Mouse (Mus musculus): ENCODE results near the gene Trim2. TPM values are rescaled to one million over a fixed set of nuclear protein-coding genes. Genes with fewer than 3 reads are reported as not detected.
A peak's percentile ranks its signal among the peaks of the same experiment; 100 is the strongest.

Trim2 gene
- polyA plus RNA-seq, 2 experiments, result 17.4 to 28.1 TPM

DNA sequence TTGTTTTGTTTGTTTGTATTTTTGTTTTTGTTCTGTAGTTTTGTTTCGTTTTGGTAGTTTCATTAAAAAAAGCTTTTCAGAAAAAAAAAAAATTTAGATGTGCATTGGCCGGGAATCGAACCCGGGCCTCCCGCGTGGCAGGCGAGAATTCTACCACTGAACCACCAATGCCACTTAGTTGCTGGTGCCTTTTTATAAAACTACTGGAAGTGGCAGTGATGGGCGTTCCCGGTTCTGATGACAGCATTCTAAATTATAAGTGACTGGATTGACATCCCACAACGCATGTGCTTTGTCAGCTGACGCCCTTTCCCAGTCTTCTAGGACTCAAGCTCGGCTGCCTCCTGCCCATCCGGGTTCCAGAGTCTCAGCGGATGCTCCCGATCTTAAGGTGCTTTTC, 77.8 kb downstream of the Trim2 start:
- peak overlapping the region; percentile 42 for H3K4me3 ChIP-seq (replicated peaks; ENCODE audit: low read length)
- DNase-seq (ENCODE audit: low spot score) (peak; percentile 35), ATAC-seq (ENCODE audit: low FRiP score, low read depth) (no peak)
- H3K27ac ChIP-seq (replicated peaks; ENCODE audit: low read depth, low read length), result no peak overlapping the region
- no peak for TF ChIP-seq POLR2A (IDR thresholded peaks at IDR 0.05; ENCODE audit: borderline replicate concordance, extremely low read depth, insufficient read depth, insufficient read length)
- no peaks in the 10 kb centered on the region for H3K9me3 ChIP-seq (ENCODE audit: control insufficient read depth, low read length)
- H3K9ac ChIP-seq (ENCODE audit: low read depth, low read length, severe bottlenecking), result no peak overlapping the region
- peak overlapping the region; percentile 82 for H3K4me2 ChIP-seq (replicated peaks; ENCODE audit: low read depth, low read length, severe bottlenecking)
- 11% methylated on average over 15 of the region's 15 CpGs for WGBS
- no peaks in the 10 kb centered on the region for H3K27me3 ChIP-seq (ENCODE audit: control insufficient read depth, insufficient read depth, low read length)
- no peaks in the 10 kb centered on the region for H3K4me1 ChIP-seq (ENCODE audit: control insufficient read depth, insufficient read depth, low read length)
- no peaks in the 10 kb centered on the region for H3K36me3 ChIP-seq (ENCODE audit: control insufficient read depth, insufficient read depth, low read length)

DNA sequence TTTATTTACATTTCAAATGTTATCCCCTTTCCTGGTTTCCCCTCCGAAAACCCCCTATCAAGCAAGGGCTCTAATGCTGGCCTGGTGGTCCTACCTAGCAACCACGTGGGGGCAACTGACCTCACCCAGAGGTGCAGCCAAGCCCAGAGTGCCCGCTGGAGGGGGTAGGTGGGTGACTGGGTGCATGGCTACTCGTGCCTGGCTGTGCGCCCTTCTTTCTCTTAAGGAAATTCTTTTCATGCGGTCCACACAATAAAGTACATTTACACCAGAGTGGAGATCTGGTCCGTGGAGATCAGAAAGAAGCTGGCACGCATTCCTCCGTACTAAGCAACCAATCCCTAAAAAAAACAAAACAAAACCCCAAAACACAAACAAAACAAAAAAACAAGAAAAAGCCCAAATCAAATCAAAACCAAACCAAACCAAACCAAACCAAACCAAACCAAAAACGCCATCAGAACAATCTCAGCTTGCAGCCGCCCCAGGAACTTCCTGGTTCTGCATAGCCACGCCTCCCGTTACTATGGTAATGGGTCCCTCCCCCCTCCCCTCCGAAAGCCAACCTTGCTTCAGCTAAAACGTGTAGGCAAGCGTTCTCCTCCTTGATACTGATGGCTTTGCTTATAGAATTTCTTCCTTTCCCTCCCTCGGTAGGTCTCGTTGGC, 78.3 kb downstream of the Trim2 start:
- Histone ChIP-seq H3K4me2 (replicated peaks; ENCODE audit: low read depth, low read length, severe bottlenecking) (peak overlapping the region; percentile 82), H3K4me3 (replicated peaks; ENCODE audit: low read length) (peak overlapping the region; percentile 42), H3K36me3 (ENCODE audit: control insufficient read depth, insufficient read depth, low read length) (no peaks in the 10 kb centered on the region), H3K9ac (ENCODE audit: low read depth, low read length, severe bottlenecking) (peak overlapping the region; percentile 49), H3K27me3 (ENCODE audit: control insufficient read depth, insufficient read depth, low read length) (no peaks in the 10 kb centered on the region), H3K9me3 (ENCODE audit: control insufficient read depth, low read length) (no peaks in the 10 kb centered on the region), H3K4me1 (ENCODE audit: control insufficient read depth, insufficient read depth, low read length) (no peaks in the 10 kb centered on the region), H3K27ac (replicated peaks; ENCODE audit: low read depth, low read length) (peak overlapping the region; percentile 75)
- WGBS, result 1% methylated on average over 18 of the region's 18 CpGs
- DNase-seq (ENCODE audit: low spot score) (peak; percentile 95), ATAC-seq (ENCODE audit: low FRiP score, low read depth) (peak; percentile 92)
- no peak for TF ChIP-seq POLR2A (IDR thresholded peaks at IDR 0.05; ENCODE audit: borderline replicate concordance, extremely low read depth, insufficient read depth, insufficient read length)

DNA sequence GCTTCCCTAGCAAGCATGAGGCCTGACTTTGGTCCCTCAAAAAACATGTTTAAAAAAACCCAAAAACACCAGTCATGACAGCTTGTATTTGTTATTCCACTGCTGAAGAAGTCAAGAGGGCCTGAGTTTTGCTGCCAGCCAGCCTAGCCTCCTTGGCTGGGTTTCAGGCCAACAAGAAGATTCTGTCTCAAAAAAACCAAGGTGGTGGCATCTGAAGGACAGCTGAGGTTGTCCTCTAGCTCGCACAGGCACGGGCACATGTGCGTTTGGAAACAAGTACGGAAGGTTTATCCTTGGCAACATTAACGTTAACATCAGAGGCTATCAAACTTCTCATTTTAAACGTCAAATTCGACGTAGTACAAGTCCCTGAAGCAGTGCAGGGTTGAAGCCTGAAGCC, 79.0 kb downstream of the Trim2 start:
- H3K36me3 ChIP-seq (ENCODE audit: control insufficient read depth, insufficient read depth, low read length), result no peaks in the 10 kb centered on the region
- DNase-seq (ENCODE audit: low spot score) (no peak), ATAC-seq (ENCODE audit: low FRiP score, low read depth) (no peak)
- H3K4me2 ChIP-seq (replicated peaks; ENCODE audit: low read depth, low read length, severe bottlenecking), result 0 out of 2 replicates have a peak overlapping the region, but pooled peaks have one; percentile 1
- H3K9me3 ChIP-seq (ENCODE audit: control insufficient read depth, low read length), result no peaks in the 10 kb centered on the region
- no peak overlapping the region for H3K9ac ChIP-seq (ENCODE audit: low read depth, low read length, severe bottlenecking)
- no peak overlapping the region for H3K4me3 ChIP-seq (replicated peaks; ENCODE audit: low read length)
- H3K27ac ChIP-seq (replicated peaks; ENCODE audit: low read depth, low read length), result no peak overlapping the region
- no peak for TF ChIP-seq POLR2A (IDR thresholded peaks at IDR 0.05; ENCODE audit: borderline replicate concordance, extremely low read depth, insufficient read depth, insufficient read length)
- H3K27me3 ChIP-seq (ENCODE audit: control insufficient read depth, insufficient read depth, low read length), result no peaks in the 10 kb centered on the region
- no peaks in the 10 kb centered on the region for H3K4me1 ChIP-seq (ENCODE audit: control insufficient read depth, insufficient read depth, low read length)
- 39% methylated on average over 8 of the region's 8 CpGs for WGBS

DNA sequence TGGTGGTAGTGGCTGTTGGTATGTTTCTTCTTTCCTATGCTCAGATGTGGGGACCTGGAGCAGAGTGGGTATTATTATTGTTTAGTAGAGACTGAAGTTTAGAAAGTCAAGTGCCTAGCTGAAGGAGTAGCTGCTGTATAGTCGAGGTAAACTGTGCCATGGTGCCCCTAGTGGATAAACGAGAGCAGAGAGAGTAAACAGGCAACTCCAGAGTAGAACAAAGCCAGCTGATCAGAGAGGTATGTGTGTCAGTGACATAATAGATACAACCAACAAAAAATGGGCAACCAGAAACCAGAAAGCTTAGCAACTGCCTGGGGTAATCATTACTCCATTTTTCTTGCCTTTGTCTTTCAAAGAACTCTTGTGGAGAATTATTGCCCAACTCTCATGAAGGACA, 81.7 kb downstream of the Trim2 start:
- H3K36me3 ChIP-seq (ENCODE audit: control insufficient read depth, insufficient read depth, low read length), result no peaks in the 10 kb centered on the region
- peaks cover under 1% of the 10 kb centered on the region; the same call in 1 of the 2 replicates for H3K4me1 ChIP-seq (ENCODE audit: control insufficient read depth, insufficient read depth, low read length)
- no peak for TF ChIP-seq POLR2A (IDR thresholded peaks at IDR 0.05; ENCODE audit: borderline replicate concordance, extremely low read depth, insufficient read depth, insufficient read length)
- DNase-seq (ENCODE audit: low spot score) (no peak), ATAC-seq (ENCODE audit: low FRiP score, low read depth) (no peak)
- H3K27ac ChIP-seq (replicated peaks; ENCODE audit: low read depth, low read length), result no peak overlapping the region
- 10% methylated on average over 2 of the region's 2 CpGs for WGBS
- no peak overlapping the region for H3K9ac ChIP-seq (ENCODE audit: low read depth, low read length, severe bottlenecking)
- no peak overlapping the region for H3K4me3 ChIP-seq (replicated peaks; ENCODE audit: low read length)
- no peaks in the 10 kb centered on the region for H3K9me3 ChIP-seq (ENCODE audit: control insufficient read depth, low read length)
- H3K27me3 ChIP-seq (ENCODE audit: control insufficient read depth, insufficient read depth, low read length), result no peaks in the 10 kb centered on the region
- H3K4me2 ChIP-seq (replicated peaks; ENCODE audit: low read depth, low read length, severe bottlenecking), result no peak overlapping the region

- DNase-seq (ENCODE audit: low spot score), result peak; percentile 61
- ATAC-seq (ENCODE audit: low FRiP score, low read depth), result peak; percentile 72; the same call in 1 of the 2 replicates
- Histone ChIP-seq H3K27me3 (ENCODE audit: control insufficient read depth, insufficient read depth, low read length) (no peaks in the 10 kb centered on the region), H3K9ac (ENCODE audit: low read depth, low read length, severe bottlenecking) (peak overlapping the region; percentile 47), H3K4me3 (replicated peaks; ENCODE audit: low read length) (peak overlapping the region; percentile 34), H3K9me3 (ENCODE audit: control insufficient read depth, low read length) (no peaks in the 10 kb centered on the region), H3K36me3 (ENCODE audit: control insufficient read depth, insufficient read depth, low read length) (no peaks in the 10 kb centered on the region), H3K4me1 (ENCODE audit: control insufficient read depth, insufficient read depth, low read length) (peaks cover 22% of the 10 kb centered on the region), H3K27ac (replicated peaks; ENCODE audit: low read depth, low read length) (no peak overlapping the region), H3K4me2 (replicated peaks; ENCODE audit: low read depth, low read length, severe bottlenecking) (peak overlapping the region; percentile 56)
- 1% methylated on average over 11 of the region's 11 CpGs for WGBS
- 0 out of 2 replicates have a peak, but pooled peaks have one; percentile 25 for TF ChIP-seq POLR2A (IDR thresholded peaks at IDR 0.05; ENCODE audit: borderline replicate concordance, extremely low read depth, insufficient read depth, insufficient read length)
Measured at GRCm38 (mm10) chr3:84220748-84221147, 85.9 kb downstream of the Trim2 start.

All from limb, embryonic 14.5 days (tissue).